Mouse (Mus musculus): Measurements from ENCODE around the gene Doc2a.

GRCm38 (mm10) chr7:126898102-126898990 is 51.1 kb downstream of the Doc2a start:
- TF ChIP-seq CTCF (IDR thresholded peaks at IDR 0.05; ENCODE audit: insufficient read depth, low read depth, low read length) (no peak), POLR2A (IDR thresholded peaks at IDR 0.05; ENCODE audit: insufficient read depth, low read depth, low read length) (peak; percentile 91)
